Mouse (Mus musculus) liver, embryonic 14.5 days (tissue): Measurements from ENCODE around the gene Col1a1. TPM values are rescaled to one million over a fixed set of nuclear protein-coding genes. Genes with fewer than 3 reads are reported as not detected.

Experiments used
- ATAC-seq: fragments of 200-750 bp; cut with Nextera tagmentation; 2 replicates; pipeline ENCODE4 v1.8.0; 2017; ENCODE audit warnings: moderate number of reproducible peaks, mild to moderate bottlenecking, moderate library complexity; ENCODE audit not compliant: insufficient read depth
- DNase-seq, 3 experiments: peaks; one replicate each; pipeline ENCODE4 v3.0.0-alpha.2; 2012 to 2013; ENCODE audit warnings: low read depth in 3 of 3, low spot score in 3 of 3
- H3K27ac ChIP-seq: fragments of 300-500 bp; sonication (generic); 2 replicates; pipeline ENCODE4 v1.5.1; 2014; ENCODE audit warnings: moderate library complexity, mild to moderate bottlenecking, control low read depth, inconsistent platforms
- H3K27me3 ChIP-seq: fragments of 300-500 bp; sonication (generic); 2 replicates; pipeline ENCODE4 v1.6.1; 2014; ENCODE audit warnings: mild to moderate bottlenecking, low read length, moderate library complexity; ENCODE audit not compliant: control insufficient read depth, insufficient read depth
- H3K36me3 ChIP-seq: fragments of 300-500 bp; sonication (generic); replicated peaks from 2 replicates; pipeline ENCODE4 v1.6.1; 2014; ENCODE audit warnings: low read depth; ENCODE audit not compliant: control insufficient read depth, insufficient read depth
- H3K4me1 ChIP-seq, 2 experiments: fragments of 200-500 bp in 1 of 2; fragments of 300-500 bp in 1 of 2; sonication (generic) in 1 of 2; replicated peaks; 2 replicates each; pipeline ENCODE4 v1.6.1; 2012 to 2014; ENCODE audit warnings: antibody characterized with exemption in 1 of 2, inconsistent platforms in 1 of 2, low read length in 1 of 2; ENCODE audit not compliant: control insufficient read depth in 2 of 2, insufficient read depth in 2 of 2
- H3K4me2 ChIP-seq: fragments of 300-500 bp; sonication (generic); 2 replicates; pipeline ENCODE4 v1.6.1; 2014; ENCODE audit warnings: low read depth, mild to moderate bottlenecking, control low read depth, moderate library complexity
- H3K4me3 ChIP-seq, 2 experiments: fragments of 200-500 bp in 1 of 2; fragments of 300-500 bp in 1 of 2; sonication (generic) in 1 of 2; 2 replicates each; pipeline ENCODE4 v1.5.1; 2012 to 2014; ENCODE audit warnings: low read depth in 2 of 2, low read length in 2 of 2, mild to moderate bottlenecking in 2 of 2, control low read depth in 1 of 2, inconsistent platforms in 1 of 2, moderate library complexity in 1 of 2; ENCODE audit not compliant: insufficient read depth in 1 of 2
- H3K9ac ChIP-seq: fragments of 300-500 bp; sonication (generic); replicated peaks from 2 replicates; pipeline ENCODE4 v1.6.1; 2014; ENCODE audit warnings: mild to moderate bottlenecking, control low read depth, moderate library complexity
- H3K9me3 ChIP-seq: fragments of 300-500 bp; sonication (generic); 2 replicates; pipeline ENCODE4 v1.6.1; 2016; ENCODE audit warnings: low read length, mixed read lengths; ENCODE audit not compliant: control insufficient read depth
- CTCF ChIP-seq: IDR thresholded peaks from 2 replicates; pipeline ENCODE4 v1.5.1; 2016; ENCODE audit warnings: antibody characterized with exemption, low read depth, control low read depth
- EP300 ChIP-seq: IDR thresholded peaks from 2 replicates; pipeline ENCODE4 v1.6.1; 2016; ENCODE audit warnings: antibody characterized with exemption, low read depth
- WGBS: fragments of 180-500 bp; shearing (Covaris S2); extraction: QIAGEN DNeasy Blood & Tissue Kit; methylation state at CpG from one replicate; pipeline ENCODE4 v1.1.7; 2014; ENCODE audit not compliant: insufficient replicate concordance; 5-methylcytosine and 5-hydroxymethylcytosine counted together
- polyA plus RNA-seq, 2 experiments: library from polyadenylated mRNA; depleted of rRNA in 1 of 2; stranded (reverse) in 1 of 2; unstranded in 1 of 2; fragments of >200 nt; fragmentation: Nextera tagmentation in 1 of 2; extraction: Ambion mirVana in 1 of 2; gene quantifications; 2 replicates each; pipeline versions ENCODE4 v1.2.1 to v1.2.3; 2012 to 2014

Col1a1 gene
- polyA plus RNA-seq, 2 experiments, result 14.1 to 30.8 TPM

DNA sequence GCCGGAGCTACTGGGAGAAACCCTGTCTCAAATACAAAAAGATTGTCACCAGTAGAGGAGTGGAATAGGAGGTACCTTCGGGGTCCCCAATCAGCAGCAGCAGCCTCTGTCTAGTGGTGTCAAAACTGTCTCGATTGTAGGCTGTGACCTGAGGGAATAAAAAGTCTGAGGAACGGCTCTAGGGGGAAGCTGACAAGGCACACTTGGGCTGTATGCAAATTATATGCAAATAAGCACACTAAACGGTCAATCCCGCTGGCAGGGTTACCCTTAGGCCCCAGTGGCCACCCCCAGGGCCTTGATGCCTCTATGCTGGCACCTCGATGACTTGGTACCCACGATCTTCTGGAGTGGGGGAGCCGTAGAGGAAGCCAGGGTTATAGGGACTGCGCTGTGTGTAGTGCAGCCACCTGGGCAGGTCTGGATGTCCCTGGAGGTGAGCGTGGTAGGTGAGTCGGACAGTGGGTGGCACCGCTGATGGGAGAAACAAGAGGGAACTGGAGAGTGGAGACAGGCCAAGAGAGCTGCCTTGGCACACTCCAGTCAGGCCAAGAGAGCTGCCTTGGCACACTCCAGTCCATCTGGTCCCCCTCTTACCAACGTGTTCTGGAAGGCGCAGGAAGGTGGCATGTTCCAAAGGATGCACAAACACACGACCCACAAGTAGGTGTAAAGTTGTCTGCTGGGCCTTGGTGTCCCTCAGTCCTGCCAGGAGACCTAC is 36.0 kb downstream of the Col1a1 start:
- H3K4me1 ChIP-seq, result no peaks in the 10 kb centered on the region
- H3K9ac ChIP-seq, result no peak overlapping the region
- H3K27me3 ChIP-seq, result no peaks in the 10 kb centered on the region
- H3K4me3 ChIP-seq, result no peak overlapping the region
- no peak for TF ChIP-seq CTCF
- WGBS, result 56% methylated on average over 16 of the region's 16 CpGs
- H3K27ac ChIP-seq, result no peak overlapping the region
- H3K36me3 ChIP-seq, result no peaks in the 10 kb centered on the region
- ATAC-seq (no peak), DNase-seq (no peak)
- H3K4me2 ChIP-seq, result no peak overlapping the region
- no peaks in the 10 kb centered on the region for H3K9me3 ChIP-seq

DNA sequence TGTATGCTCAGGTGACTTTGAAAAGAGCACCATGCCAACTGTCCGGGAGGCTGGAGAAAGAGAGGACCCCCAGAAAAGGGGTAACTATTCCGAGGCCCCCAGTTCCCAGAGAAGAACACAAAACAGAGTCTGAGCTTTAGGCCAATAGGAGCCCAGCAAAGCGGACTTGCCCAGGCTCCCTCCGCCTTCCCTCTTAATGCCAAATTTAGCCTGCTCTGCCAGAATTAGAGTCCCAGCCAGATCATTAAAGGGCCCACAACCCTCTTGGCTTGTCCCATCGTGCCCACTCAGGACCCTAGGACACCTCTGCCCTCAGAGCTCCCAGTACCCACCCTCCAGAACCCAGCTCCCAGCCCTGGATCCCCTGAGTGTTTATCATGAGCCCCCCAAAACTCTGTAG is 36.9 kb downstream of the Col1a1 start:
- TF ChIP-seq CTCF (no peak), EP300 (no peak)
- no peaks in the 10 kb centered on the region for H3K27me3 ChIP-seq
- no peak for ATAC-seq

DNA sequence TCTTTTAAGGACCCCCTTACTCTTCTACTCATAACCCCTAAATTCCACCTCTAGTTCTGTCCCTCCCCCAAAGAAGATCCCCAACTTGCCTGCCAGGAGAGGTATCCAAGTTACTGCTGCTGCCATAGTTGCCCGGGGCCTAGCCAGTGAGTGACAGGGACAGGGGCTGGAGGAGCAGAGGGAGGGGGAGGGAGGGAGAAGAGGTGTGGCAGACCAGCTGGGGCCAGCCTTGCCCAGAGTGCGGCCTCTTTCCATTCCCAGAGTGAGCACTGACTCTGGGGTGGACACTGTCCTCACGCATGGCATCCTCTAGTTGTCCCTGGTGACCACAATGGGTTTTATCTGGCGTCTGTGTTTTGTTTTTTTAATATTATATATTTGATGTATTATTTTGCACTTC is 37.3 kb downstream of the Col1a1 start:
- no peak for DNase-seq
- no peak overlapping the region for H3K27ac ChIP-seq
- no peak for ATAC-seq
- no peak overlapping the region for H3K4me2 ChIP-seq
- no peaks in the 10 kb centered on the region for H3K36me3 ChIP-seq
- H3K27me3 ChIP-seq, result no peaks in the 10 kb centered on the region
- H3K9me3 ChIP-seq, result no peaks in the 10 kb centered on the region
- WGBS, result 45% methylated on average over 4 of the region's 4 CpGs
- TF ChIP-seq EP300 (no peak), CTCF (no peak)
- H3K4me3 ChIP-seq, result no peak overlapping the region
- no peak overlapping the region for H3K9ac ChIP-seq
- peaks cover 0 to 5% of the 10 kb centered on the region in 2 experiments; a peak in 2 of 4 replicates for H3K4me1 ChIP-seq

More for the DNA sequence above, 36.9 kb downstream of the Col1a1 start:
- Histone ChIP-seq H3K9ac (no peak overlapping the region), H3K27ac (no peak overlapping the region), H3K36me3 (no peaks in the 10 kb centered on the region), H3K4me2 (no peak overlapping the region), H3K9me3 (no peaks in the 10 kb centered on the region), H3K4me1 (peaks cover 0 to 1% of the 10 kb centered on the region in 2 experiments; a peak in 1 of 4 replicates), H3K4me3 (no peak overlapping the region)
- no peak for DNase-seq
- WGBS, result 64% methylated on average over 5 of the region's 5 CpGs

DNA sequence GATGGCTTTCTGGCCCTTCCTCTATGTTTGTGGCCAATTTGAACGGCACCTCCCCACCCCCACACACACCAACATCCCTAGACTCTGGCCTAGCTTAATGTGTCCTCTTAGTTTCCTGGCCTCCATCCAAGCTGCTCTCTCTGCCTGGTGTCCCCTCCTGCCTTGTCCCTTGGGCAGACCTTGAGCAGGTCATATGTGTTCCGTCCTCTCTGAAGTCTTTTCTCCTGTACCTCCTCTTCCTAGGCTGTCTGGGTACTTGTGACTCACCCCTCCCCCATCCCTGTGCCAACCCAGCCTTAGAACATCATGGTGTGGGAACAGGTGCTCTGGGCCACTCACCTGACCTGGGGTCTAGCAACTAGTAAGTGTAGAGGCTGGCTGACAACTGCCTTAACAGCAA is 38.9 kb downstream of the Col1a1 start:
- 47% methylated on average over 2 of the region's 2 CpGs for WGBS
- Histone ChIP-seq H3K36me3 (no peaks in the 10 kb centered on the region), H3K4me3 (no peak overlapping the region)

DNA sequence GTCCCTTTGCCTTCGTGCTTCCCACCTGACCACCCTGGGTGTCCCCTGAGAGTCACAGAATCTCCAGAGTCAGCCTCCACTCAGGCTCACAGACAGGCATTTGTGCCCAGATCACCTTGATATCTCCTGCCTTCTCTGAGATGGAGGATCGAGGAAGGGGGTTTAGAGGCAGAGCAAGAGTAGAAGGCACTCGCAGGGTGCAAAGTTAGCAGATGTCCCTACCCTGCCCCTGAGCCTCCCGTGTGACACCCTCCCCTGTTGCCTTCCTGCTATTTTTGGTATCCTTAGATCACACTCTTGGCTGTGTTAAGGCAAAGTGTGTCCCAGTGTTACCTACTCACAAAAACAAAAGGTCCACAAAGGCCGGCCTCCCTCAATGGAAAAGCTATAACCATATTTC is 40.2 kb downstream of the Col1a1 start, which contains the start of gene Sgca:
Gene Sgca, minus strand, starts transcription at position 129 of the 400 bp plus-strand sequence.
- Histone ChIP-seq H3K9me3 (no peaks in the 10 kb centered on the region), H3K36me3 (no peaks in the 10 kb centered on the region), H3K27ac (no peak within 1 kb of the TSS), H3K4me3 (no peak within 1 kb of the TSS), H3K9ac (no peak within 1 kb of the TSS), H3K4me1 (peaks cover 11 to 20% of the 10 kb centered on the region in 2 experiments), H3K27me3 (no peaks in the 10 kb centered on the region), H3K4me2 (no peak within 1 kb of the TSS)
- no peak for ATAC-seq
- no peak for DNase-seq
- TF ChIP-seq EP300 (no peak), CTCF (no peak)
- WGBS, result 55% methylated on average over 5 of the region's 5 CpGs

More for the DNA sequence above, 38.9 kb downstream of the Col1a1 start:
- Histone ChIP-seq H3K9ac (no peak overlapping the region), H3K9me3 (no peaks in the 10 kb centered on the region), H3K4me2 (no peak overlapping the region), H3K27me3 (no peaks in the 10 kb centered on the region), H3K27ac (no peak overlapping the region), H3K4me1 (peaks cover 11 to 18% of the 10 kb centered on the region in 2 experiments)
- TF ChIP-seq CTCF, result no peak
- no peak for TF ChIP-seq EP300
- DNase-seq (no peak), ATAC-seq (no peak)
